Mouse (Mus musculus) layer of hippocampus, postnatal 14 days (tissue): Measurements from ENCODE around the gene Ppm1k. TPM values are rescaled to one million over a fixed set of nuclear protein-coding genes. Genes with fewer than 3 reads are reported as not detected.
A peak's percentile ranks its signal among the peaks of the same experiment; 100 is the strongest.
"Not testable (repeated sequence)": the region's sequence is repeated elsewhere in the genome, so short reads cannot be mapped to it uniquely, and the experiment has no call there.

ENCODE experiments used
- DNase-seq, 2 experiments: peaks; one replicate each; pipeline ENCODE4 v3.0.0; 2021 to 2022; ENCODE audit warnings: low spot score in 2 of 2, mixed read lengths in 1 of 2
- total RNA-seq, 2 experiments: library from RNA; stranded (reverse); gene quantifications; 2 replicates each; pipeline ENCODE4 v1.2.3; 2021

The Ppm1k gene
- total RNA-seq, 2 experiments from 2014 or later = 44.7 to 49.7 TPM

DNA sequence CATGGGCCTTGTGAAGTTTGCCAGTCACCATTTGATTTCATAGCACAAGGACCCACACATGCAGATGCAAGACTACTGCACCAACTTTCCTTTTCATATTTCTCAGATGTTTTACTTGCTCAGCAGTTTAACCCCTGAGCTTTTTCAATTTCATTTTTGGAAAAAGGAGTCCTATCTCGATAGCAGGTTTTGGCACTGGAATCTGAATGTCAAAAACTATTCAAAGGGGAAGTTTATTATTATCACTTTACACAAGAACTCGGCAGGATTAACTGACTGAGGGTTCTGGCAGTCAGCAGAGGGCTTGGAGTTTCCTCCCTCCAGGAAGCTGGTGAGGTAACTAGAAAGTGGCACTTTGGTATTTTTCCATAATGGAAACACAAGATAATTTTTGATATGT lies 1.9 kb downstream of the Ppm1k start:
- DNase-seq = no peak

DNA sequence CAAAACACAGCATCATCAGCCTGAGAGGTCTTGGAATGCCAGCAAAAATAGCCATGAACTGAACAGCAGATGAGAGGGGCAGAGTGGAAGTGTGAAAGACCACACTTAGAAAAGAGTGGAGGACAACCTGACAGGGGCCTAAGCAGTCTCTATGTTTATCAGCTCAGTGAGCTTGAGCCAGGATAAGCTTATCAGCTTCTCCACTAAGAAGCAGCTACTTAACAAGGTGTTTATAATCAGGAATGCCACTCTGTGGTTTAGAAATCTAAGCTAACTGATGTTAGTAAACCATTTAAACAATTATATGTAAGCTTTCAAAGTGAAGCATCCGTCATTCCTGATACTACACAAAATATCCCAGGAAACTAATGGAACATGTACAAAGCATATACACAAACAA lies 3.2 kb downstream of the Ppm1k start:
- no peak for DNase-seq

DNA sequence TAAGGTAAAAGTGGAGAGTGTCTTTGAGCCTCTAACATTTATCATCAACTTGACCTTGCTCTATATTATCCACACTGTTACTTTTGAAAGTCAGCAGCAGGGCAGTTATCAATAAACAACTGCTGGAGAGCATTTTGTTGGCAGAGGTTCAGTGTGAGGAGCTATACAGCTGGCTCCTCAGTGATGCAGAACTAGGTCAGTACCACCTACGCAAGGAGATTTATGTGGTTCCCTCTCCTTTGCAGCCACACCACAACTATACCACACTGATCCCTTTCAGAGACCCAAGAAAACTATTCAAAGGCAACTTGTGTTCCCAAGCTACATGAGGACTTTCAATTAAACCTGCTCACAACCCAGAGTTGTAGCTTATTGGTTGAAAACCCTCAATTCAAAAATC lies 3.8 kb downstream of the Ppm1k start:
- no peak for DNase-seq

DNA sequence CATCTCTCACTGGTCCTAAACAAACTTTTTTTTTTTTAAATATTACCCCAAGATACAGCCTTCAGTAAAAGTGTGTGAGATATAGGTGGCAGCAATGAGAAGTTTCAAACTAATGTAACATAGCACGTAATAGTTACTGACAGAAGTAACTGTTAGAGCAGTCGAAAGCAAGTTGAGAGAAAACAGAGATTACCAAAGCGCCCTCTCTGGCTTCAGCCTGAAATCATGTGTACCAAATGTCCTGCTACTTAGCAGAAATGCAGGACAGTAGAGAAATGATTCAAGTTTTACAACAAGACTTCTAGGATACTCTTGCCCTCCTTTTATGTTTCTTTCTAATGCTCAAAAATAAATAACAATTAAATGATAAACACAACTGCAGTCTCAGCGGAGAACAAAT lies 4.3 kb downstream of the Ppm1k start:
- no peak for DNase-seq

DNA sequence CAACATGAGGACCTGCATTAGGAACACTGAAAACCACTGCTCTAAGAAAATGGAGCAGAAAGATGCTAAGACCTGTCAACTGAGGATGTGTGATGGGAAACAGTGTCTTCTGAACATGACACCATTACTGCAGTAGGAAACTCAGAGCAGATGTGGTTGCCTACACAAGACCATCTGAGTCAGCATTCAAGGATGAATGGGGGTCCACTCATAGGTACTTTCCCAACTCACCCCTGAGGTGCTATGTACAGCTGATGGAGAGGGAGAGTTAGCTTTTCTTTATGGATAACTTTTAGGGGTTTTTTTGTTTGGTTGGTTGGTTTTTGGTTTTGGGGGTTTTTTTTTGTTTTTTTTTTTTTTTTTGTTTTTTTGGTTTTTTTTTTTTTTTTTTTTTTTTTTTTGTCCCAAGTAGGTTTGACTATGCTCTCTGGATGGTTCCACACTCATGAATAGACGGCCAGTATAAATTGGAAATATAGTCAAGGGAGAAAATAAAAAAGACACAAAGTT lies 5.9 kb downstream of the Ppm1k start:
- no peak for DNase-seq

DNA sequence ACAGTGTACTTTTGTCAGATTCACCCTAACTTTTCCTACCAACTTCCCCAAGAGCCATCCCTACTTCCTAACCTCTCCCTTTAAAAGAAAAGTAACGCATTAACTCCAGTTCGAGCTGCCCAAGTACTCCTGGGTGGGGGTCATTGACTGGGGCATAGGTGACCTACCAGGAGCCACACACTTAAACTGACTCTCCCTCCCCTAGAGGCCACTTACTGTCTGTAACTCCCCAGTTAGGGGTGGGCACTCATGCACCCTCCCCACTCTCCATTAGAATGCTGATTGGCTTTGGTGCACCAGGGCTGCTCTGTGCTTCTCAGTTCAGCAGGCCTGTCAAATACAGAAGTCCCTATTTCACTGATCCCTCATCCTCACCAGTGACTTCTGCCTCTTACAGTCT lies 8.3 kb downstream of the Ppm1k start:
- no peak for DNase-seq

DNA sequence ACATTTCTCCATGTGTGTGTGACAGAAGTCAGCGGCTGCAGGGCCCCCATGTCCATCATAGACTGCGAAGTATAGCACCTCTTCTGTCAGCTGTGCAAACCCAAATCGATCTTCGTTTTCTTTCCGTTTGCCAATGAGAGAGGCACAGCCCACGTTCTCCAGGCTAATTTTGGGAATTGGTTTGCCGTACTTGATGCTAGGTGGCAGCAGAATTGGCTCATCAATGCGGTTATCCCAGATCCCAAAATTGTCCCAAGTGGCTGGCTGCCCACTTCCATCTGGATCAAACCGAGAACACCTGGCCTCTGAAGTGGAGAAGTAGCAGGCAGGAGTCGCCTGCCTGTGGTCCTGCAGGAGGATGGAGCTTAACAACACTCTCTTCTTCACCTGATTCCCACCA lies 10.5 kb downstream of the Ppm1k start:
- DNase-seq = no peak

DNA sequence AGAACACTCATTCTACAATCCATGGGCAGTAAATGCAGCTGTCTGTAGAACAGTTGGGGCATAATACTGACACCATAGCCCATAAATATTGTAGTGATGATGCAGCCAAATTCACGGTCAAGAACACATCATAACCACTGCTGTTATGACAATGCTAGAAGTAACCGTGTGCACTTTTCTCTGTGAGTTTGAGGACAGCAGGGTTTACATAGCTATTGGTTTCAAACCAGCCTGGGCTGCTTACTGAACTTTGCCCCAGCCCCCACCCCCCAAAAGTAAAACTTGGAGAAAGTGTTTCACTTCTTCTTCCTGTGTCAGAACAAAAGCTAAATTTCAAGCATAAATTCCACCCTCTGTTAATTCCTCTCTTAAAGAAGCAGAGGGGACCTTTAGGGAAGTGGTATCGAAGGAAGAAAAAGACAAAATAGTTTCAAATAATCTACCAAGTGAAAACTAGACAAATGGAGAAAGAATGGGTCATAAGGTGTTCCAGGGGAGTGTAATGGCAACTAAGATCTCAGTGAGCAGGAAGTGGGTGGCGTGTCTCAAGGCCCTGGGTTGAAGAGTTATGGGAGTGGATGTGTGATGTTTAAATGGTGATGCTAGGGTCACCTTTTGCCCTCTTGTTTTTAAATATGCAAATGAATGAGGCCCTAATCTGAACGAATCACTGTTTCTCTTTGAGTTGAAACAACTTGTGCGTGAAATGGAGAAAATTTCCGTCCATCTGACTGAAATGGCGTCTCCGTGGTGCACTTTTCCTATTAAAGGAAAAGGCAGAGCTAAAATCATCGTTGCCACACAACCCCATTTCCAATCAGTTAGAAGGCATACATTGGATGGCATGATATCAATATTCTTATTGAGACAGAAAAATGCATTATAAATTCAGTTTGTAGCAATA lies 14.3 kb downstream of the Ppm1k start:
- DNase-seq = no peak

DNA sequence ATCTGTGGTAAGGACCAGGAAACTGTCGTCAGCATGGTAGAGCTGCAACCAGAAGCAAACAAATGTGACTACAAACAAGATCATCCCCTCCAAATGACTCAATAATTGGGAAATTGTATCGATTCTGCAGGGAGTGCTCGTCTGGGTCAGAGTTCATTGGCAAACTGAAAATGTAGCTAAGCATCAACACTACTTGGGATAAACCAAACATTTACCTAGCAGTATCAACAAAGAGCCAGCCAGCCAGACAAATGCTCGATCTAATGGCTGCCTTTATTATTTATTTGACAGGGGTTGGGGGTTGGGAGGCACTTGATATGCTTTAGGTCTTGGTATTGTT lies 21.3 kb downstream of the Ppm1k start:
- DNase-seq = no peak

DNA sequence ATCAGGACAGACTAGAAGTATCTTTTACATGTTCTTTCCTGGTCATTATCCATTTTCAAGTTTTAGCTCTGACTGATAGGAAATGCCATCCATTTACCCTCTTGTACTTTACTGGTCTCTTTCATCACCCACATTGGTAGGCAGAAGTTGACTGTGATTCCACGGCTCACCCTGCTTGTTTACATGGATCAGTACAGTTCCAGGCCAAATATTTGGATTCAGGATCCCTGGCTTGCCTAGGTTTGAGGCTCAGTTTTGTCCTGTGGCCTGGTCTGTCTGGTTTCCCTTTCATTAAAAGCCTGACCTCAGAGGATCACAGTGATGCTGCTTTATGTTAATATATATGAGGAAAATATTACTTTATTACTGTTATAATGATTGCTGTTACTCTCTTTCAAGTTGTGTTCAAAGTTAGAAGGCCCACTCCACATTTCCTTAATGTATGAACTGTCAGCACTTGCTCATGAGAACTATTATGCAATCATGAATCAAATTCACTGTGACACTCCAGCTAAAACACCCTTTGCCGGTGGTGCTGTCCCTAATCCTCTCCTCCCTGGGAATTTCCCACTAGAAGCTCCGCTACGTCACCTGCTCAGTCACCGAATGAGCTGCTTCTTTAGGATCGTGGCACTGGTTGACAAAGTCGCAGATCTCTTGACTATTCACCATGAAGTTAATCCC lies 21.8 kb downstream of the Ppm1k start:
- DNase-seq = no peak

DNA sequence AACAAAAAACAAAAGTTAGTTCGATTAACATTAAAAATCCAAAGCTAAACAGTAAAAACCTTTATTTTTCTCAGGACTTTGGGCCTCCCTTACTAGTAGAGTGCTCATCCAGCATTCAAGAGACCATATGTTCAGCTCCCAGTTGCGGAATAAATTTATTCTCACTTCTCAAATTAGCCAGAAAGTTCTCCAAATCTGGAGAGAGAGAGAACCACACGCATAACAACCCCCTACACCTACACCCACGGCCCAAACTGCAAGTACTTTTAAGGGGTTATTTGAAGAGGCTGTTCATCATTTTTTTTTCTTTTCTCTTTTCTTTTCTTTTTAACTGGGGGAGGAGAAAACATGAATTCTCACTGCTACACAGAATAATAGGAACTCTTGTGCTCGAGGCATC lies 23.4 kb downstream of the Ppm1k start:
- peak in 1 of 2 experiments; percentile 61 for DNase-seq

DNA sequence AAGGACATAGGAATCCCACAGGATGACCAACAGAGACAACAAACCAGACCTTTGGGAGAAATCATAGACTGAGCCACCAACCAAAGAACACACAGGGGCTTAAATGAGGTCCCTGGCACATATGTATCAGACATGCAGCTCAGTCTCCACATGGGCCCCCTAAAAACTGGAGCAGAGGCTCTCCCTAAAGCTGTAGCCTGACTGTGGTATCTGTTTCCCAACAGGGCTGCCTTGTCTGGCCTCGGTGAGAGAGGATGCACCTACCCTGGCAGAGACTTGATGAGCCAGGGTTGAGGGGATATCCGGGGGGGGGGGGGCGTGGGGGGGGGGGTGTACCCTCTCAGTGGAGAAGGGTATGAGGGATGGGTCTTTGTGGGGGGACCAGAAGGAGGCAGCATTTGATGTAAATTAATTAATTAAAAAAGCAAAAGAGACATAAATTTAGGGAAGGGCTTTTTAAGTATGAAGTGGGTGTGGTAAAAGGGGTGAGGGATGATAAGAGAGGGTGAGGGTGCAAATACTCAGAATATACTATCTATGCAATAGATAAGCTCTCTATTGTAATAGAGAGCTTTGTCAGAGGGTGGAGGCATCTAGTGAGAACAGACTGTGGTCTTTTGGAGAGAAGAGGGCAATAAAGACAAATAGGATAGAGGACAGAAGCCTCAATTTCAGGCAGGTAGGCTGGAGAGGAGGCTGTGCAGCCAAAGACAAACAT lies 31.4 kb downstream of the Ppm1k start:
- no peak for DNase-seq

DNA sequence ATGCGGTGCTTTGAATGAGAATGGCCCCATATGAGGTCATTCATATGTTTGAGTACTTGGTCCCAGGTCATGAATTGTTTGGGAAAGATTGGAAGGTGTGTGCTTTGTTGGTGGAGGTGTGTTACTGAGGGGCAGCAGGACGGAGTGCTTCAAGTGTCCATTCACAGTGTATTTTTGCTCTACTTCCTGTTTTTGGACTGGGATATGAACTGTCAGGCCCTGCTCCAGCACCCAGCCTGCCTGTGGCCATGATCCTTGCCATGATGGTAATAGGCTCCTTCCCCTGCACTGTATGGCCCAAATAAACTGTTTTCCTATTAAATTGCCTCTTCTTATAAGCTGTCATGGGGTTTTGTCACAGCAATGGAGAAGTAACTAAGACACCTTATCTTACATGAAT lies 36.1 kb downstream of the Ppm1k start:
- no peak for DNase-seq

DNA sequence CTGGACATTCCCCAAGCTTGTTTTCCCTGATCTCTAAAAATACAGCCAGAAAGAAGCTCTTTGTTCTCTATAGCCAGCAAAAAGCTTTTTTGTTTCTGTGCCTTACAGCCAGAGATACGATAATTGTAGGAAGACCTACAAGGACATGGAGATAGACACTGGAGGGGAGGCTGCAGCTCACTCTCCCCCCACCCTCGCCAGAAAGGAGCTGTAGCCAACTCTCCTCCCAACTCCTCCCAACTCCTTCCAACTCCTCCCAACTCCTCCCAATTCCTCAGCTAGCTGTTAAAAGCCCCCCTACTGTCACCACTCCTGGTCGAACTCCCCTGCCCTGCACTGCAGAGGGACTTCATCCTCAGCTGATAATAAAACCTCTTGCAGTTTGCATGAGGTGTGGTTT lies 67.1 kb downstream of the Ppm1k start:
- DNase-seq = not testable (repeated sequence)

Other genes with a start within 250 kb of the Ppm1k start
- not detected for gene Vmn1r16, start 206.0 kb downstream of the Ppm1k start, total RNA-seq
- gene Vmn1r17, start 171.7 kb downstream of the Ppm1k start, total RNA-seq = not detected
- gene Vmn1r18, start 139.7 kb downstream of the Ppm1k start, total RNA-seq = under 1 TPM; 0.05 TPM
- gene Vmn1r19, start 131.7 kb downstream of the Ppm1k start, total RNA-seq = not detected
- not detected for gene Vmn1r20, start 106.5 kb downstream of the Ppm1k start, total RNA-seq
- 1 to 10 TPM; 2.6 to 2.8 TPM for gene Herc6, start 45.5 kb upstream of the Ppm1k start, total RNA-seq
- gene Pyurf, start 156.6 kb upstream of the Ppm1k start, total RNA-seq = 1 to 10 TPM; 6.8 to 7.5 TPM
- gene Lancl2, start 167.1 kb upstream of the Ppm1k start, total RNA-seq = 100 to 1,000 TPM; 108 to 109 TPM